Mouse (Mus musculus): ENCODE measurements around the gene Nos1ap. TPM values are rescaled to one million over a fixed set of nuclear protein-coding genes. Genes with fewer than 3 reads are reported as not detected.

Nos1ap gene
- polyA plus RNA-seq, 1 experiment from 2014 or later: 5.2 TPM

DNA sequence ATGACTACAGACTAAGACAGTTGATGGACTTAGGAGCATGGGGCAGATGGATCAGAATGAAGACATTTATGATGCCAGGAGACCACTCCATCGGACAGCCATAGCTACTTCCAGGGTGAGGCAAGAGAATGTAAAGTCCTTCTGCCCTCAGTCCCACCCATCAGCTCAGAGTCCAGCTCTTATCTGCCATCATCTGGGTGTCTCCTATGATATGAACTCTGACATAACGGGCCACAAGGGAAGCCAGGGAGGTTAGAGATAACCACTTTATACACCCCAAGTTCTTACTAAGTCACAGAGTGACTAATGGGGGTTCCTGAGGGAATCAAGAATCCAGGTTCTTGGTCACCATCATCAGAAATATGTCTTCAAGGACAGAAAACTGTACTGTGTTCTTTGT, 23.1 kb downstream of the Nos1ap start:
- ATAC-seq (ENCODE audit: insufficient read depth): no peak

DNA sequence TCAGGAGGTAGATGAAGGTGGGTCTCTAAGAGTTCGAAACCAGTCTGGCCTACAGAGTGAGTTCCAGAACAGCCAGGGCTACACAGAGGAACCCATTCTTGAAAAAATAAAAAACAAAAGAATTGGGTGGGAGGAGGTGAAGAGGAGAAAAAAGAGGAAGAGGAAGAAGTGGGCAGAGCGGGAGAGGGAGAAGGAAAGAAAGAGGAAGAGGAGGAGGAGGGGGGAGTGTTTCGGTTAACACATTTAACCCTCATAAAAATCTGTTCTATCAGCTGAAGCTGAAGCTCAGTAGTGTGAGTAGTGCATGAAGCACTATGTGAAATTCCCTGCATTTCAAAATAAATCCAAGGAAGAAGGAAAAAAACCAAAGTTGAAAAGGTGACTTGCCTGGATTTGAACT, 24.7 kb downstream of the Nos1ap start:
- H3K36me3 ChIP-seq (replicated peaks): no peaks in the 10 kb centered on the region
- no peak overlapping the region for H3K27ac ChIP-seq (replicated peaks)
- no peak for ATAC-seq (ENCODE audit: insufficient read depth)
- WGBS (ENCODE audit: insufficient replicate concordance): 42% methylated on average over 3 of the region's 3 CpGs
- H3K4me2 ChIP-seq: no peak overlapping the region
- H3K9ac ChIP-seq: no peak overlapping the region
- no peaks in the 10 kb centered on the region for H3K9me3 ChIP-seq (replicated peaks)
- no peaks in the 10 kb centered on the region for H3K27me3 ChIP-seq
- no peak overlapping the region for H3K4me3 ChIP-seq (replicated peaks)
- H3K4me1 ChIP-seq (replicated peaks): peaks cover 9% of the 10 kb centered on the region

More for the DNA sequence above, 23.1 kb downstream of the Nos1ap start:
- Histone ChIP-seq H3K4me3 (replicated peaks) (no peak overlapping the region), H3K27ac (replicated peaks) (no peak overlapping the region), H3K36me3 (replicated peaks) (no peaks in the 10 kb centered on the region), H3K9ac (no peak overlapping the region), H3K27me3 (no peaks in the 10 kb centered on the region), H3K4me2 (no peak overlapping the region), H3K9me3 (replicated peaks) (no peaks in the 10 kb centered on the region), H3K4me1 (replicated peaks) (peaks cover 9% of the 10 kb centered on the region)
- WGBS (ENCODE audit: insufficient replicate concordance): 52% methylated on average over 2 of the region's 2 CpGs

DNA sequence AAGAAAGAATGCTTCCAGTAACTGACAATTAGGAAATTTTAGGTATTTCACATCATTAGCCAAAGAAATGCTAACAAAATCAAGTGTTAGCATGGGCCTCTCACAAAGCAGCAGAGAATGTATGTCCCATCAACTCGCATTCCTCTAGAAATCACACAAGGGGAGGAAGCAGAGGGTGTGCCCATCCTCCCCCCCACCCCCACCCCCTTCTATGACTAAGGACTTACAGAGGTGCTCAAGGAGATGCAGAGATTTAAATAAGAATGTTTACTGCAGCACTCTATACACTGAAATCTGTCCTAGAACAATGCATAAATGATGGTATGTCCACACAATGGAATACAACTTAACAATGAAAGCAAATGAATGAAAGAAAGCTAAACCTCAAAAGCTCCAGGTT, 27.2 kb downstream of the Nos1ap start:
- no peak for ATAC-seq (ENCODE audit: insufficient read depth)
- H3K36me3 ChIP-seq (replicated peaks): no peaks in the 10 kb centered on the region
- peaks cover 9% of the 10 kb centered on the region for H3K4me1 ChIP-seq (replicated peaks)
- H3K4me3 ChIP-seq (replicated peaks): no peak overlapping the region
- H3K27me3 ChIP-seq: no peaks in the 10 kb centered on the region
- no peak overlapping the region for H3K27ac ChIP-seq (replicated peaks)
- no peak overlapping the region for H3K4me2 ChIP-seq
- H3K9me3 ChIP-seq (replicated peaks): no peaks in the 10 kb centered on the region
- 53% methylated on average over 1 of the region's 1 CpGs for WGBS (ENCODE audit: insufficient replicate concordance)
- H3K9ac ChIP-seq: no peak overlapping the region

DNA sequence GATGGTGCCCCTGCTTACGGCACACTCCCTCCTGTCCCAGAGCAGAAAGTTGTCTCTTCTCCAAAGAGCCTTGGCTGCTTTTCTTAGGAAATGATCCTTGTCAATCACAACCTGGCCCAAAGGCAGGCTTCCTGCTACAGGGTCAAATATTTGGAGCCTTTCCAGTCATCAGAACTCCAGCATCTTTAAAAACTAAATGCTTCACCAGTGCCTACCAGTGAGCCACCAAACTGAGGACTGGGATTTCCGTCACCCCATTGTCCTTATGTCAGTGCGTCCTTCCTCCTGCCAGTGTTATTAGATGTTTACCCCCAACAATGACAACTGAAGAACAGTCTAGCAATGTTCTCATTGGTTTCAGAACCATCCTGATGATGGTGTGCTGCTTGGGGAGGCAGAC, 28.9 kb downstream of the Nos1ap start:
- no peaks in the 10 kb centered on the region for H3K36me3 ChIP-seq (replicated peaks)
- no peak overlapping the region for H3K27ac ChIP-seq (replicated peaks)
- no peaks in the 10 kb centered on the region for H3K27me3 ChIP-seq
- no peak overlapping the region for H3K4me3 ChIP-seq (replicated peaks)
- no peaks in the 10 kb centered on the region for H3K9me3 ChIP-seq (replicated peaks)
- H3K4me1 ChIP-seq (replicated peaks): no peaks in the 10 kb centered on the region
- WGBS (ENCODE audit: insufficient replicate concordance): 78% methylated on average over 3 of the region's 3 CpGs
- no peak for ATAC-seq (ENCODE audit: insufficient read depth)
- no peak overlapping the region for H3K4me2 ChIP-seq
- H3K9ac ChIP-seq: no peak overlapping the region

DNA sequence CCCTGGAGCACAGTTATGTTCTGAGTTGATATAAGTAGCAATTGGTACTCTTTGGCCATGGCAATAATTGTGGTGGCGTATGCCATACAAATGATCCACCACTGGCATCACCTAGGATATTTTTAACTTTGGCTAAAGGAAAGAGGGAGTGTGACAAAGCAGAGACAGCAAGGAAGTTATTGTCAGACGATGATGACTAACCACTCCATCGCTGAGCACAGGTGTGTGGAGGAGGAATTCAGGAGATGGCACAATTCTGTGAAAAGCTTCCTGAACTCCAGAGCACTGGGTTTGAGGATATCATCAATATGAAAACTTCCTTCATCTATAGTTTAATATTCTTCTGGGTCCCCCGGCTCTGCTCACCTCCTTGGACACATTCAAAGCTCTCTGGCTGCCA, 31.7 kb downstream of the Nos1ap start:
- Histone ChIP-seq H3K9ac (no peak overlapping the region), H3K27me3 (no peaks in the 10 kb centered on the region), H3K4me2 (no peak overlapping the region), H3K9me3 (replicated peaks) (no peaks in the 10 kb centered on the region), H3K4me1 (replicated peaks) (peaks cover 11% of the 10 kb centered on the region), H3K36me3 (replicated peaks) (no peaks in the 10 kb centered on the region), H3K4me3 (replicated peaks) (no peak overlapping the region), H3K27ac (replicated peaks) (no peak overlapping the region)
- ATAC-seq (ENCODE audit: insufficient read depth): no peak
- WGBS (ENCODE audit: insufficient replicate concordance): 62% methylated on average over 4 of the region's 4 CpGs

DNA sequence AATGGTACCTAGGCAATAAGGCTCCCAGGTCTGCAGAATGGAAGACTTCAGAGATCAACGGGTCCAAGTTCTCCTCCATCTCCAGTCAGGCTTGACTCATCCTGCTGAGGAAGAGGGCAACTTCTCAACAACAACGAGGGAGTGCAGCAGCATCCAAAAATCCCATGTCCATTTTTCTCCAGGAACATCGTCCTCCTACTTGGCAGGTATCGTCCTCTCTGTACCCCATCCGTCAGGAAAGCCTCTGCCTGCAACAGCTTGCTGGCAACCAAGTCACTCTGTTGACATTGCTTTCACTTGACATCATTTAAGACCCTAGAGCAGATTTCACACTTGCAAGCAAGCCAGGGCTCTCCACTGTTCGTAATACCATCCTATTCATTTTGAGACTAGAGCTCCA, 33.0 kb downstream of the Nos1ap start:
- Histone ChIP-seq H3K4me2 (no peak overlapping the region), H3K36me3 (replicated peaks) (no peaks in the 10 kb centered on the region)
- WGBS (ENCODE audit: insufficient replicate concordance): 73% methylated on average over 6 of the region's 6 CpGs

DNA sequence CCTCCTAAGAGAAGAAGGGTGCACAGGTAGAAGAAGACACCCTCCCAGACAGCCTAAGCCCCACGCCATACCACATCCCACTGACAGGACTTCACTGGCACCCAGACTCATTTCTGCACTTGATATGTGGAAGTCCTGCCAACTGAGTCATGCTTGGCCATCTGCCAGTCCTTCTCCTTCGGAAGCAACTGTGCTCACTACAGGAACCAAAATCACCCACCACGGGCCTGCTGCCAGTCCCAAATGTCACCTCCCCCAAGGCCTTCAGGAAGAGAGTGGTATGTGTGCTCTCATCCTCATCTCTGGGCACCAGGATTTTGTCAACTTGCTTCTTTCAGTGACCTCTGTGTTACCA, 34.7 kb downstream of the Nos1ap start:
- H3K4me3 ChIP-seq (replicated peaks): no peak overlapping the region
- peaks cover 11% of the 10 kb centered on the region for H3K4me1 ChIP-seq (replicated peaks)
- H3K36me3 ChIP-seq (replicated peaks): no peaks in the 10 kb centered on the region
- H3K27ac ChIP-seq (replicated peaks): no peak overlapping the region
- ATAC-seq (ENCODE audit: insufficient read depth): no peak
- 37% methylated on average over 3 of the region's 3 CpGs for WGBS (ENCODE audit: insufficient replicate concordance)
- H3K4me2 ChIP-seq: no peak overlapping the region
- H3K27me3 ChIP-seq: no peaks in the 10 kb centered on the region
- H3K9ac ChIP-seq: no peak overlapping the region
- no peaks in the 10 kb centered on the region for H3K9me3 ChIP-seq (replicated peaks)

More for the DNA sequence above, 33.0 kb downstream of the Nos1ap start:
- ATAC-seq (ENCODE audit: insufficient read depth): no peak
- Histone ChIP-seq H3K27me3 (no peaks in the 10 kb centered on the region), H3K9me3 (replicated peaks) (no peaks in the 10 kb centered on the region), H3K27ac (replicated peaks) (no peak overlapping the region), H3K9ac (no peak overlapping the region), H3K4me3 (replicated peaks) (no peak overlapping the region), H3K4me1 (replicated peaks) (peaks cover 11% of the 10 kb centered on the region)

DNA sequence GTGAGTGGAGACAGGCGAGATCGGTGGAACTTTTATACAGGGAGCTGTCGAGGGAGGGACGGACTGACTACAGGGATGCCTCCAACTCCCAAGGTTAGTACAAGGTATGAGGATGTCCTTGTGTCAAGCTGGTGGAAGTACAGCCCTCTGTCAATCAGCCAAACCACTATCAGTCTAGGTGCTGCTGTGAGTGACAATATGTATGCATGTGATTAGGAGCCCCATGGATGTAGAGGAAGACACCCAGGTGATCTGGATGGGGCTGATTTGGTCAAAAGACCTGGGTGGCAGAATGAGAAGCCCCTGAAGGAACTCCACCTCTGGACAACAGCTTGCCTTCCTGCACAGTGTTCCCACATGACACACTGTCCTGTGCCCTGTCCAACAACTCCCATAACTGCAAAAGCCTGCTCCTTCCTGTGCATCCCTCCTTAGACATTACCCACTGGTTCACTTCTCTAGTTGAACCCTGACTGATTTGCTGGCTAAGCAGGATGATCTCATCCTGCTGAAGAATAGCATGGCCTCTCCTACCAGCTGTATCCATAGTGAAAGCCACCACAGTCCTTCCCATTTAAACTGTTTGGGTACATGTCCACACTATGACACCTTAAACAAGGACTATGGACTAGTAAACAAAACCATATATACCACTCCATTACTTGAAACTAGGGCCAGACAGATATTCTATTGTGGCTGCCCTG, 35.3 kb downstream of the Nos1ap start:
- Histone ChIP-seq H3K27ac (replicated peaks) (no peak overlapping the region), H3K27me3 (no peaks in the 10 kb centered on the region), H3K36me3 (replicated peaks) (no peaks in the 10 kb centered on the region), H3K9me3 (replicated peaks) (no peaks in the 10 kb centered on the region), H3K4me1 (replicated peaks) (peaks cover 11% of the 10 kb centered on the region), H3K4me2 (no peak overlapping the region), H3K9ac (no peak overlapping the region), H3K4me3 (replicated peaks) (no peak overlapping the region)
- peak; percentile 42 for ATAC-seq (ENCODE audit: insufficient read depth)
- WGBS (ENCODE audit: insufficient replicate concordance): 68% methylated on average over 4 of the region's 4 CpGs

DNA sequence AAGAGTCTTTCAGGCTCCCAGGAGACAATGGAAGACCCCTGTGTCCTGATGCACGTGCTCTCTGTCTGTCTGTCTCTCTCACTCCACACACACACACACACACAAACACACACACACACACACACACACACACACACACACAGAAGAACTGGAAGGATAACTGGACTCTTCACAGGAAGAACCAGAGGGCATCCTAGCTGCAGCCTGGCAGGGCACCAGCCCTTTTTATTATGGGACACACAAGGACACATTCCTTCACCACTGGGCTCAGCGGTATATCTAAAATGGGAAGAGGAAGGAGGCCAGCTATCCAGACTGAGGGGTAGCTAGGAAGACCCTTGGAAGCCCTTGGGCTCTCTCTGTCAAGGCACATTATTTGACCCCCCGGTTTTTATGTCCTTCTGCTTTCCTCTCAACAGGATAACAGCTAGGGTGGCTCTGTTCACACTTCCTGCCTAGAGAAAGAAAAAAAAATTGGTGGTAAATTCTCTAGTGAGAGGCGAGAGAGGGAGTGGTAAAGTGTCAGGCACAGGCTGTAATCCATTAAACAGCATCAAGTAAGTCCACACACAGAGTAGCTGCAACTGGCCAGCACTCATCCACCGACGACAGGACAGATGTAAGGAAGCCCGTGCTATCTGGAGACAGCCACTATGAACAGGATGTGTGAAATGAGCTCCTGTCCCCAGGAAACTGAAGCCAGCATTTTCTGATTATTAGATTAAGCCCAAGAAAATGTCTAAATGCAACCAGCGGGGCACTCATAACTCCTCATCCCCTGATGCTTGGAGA, 38.8 kb downstream of the Nos1ap start:
- no peak overlapping the region for H3K4me2 ChIP-seq
- WGBS (ENCODE audit: insufficient replicate concordance): 17% methylated on average over 8 of the region's 8 CpGs
- no peak overlapping the region for H3K9ac ChIP-seq
- H3K27ac ChIP-seq (replicated peaks): no peak overlapping the region
- H3K4me1 ChIP-seq (replicated peaks): peaks cover 11% of the 10 kb centered on the region
- no peaks in the 10 kb centered on the region for H3K36me3 ChIP-seq (replicated peaks)
- no peaks in the 10 kb centered on the region for H3K9me3 ChIP-seq (replicated peaks)
- no peaks in the 10 kb centered on the region for H3K27me3 ChIP-seq
- H3K4me3 ChIP-seq (replicated peaks): no peak overlapping the region
- ATAC-seq (ENCODE audit: insufficient read depth): no peak

DNA sequence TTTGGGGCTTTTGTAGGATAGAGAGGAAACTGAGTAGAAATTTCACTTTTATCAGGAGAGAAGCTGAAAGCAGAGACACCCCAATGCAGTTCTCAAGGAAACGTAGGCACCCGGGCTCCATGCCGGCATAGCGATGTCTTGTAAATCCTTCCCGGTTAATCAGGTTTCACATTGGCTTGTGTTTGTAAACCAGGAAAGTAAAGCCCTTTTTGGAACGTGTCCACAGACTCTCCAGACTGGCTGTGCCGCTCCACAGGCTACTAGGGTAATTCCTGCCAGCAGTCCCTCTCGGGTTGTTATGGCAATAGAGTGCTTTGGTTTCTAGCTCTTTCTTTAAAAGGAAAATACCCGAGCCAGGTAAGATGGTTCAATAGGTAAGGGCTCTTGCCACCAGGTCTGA, 40.6 kb downstream of the Nos1ap start:
- no peaks in the 10 kb centered on the region for H3K36me3 ChIP-seq (replicated peaks)
- no peak overlapping the region for H3K27ac ChIP-seq (replicated peaks)
- no peaks in the 10 kb centered on the region for H3K9me3 ChIP-seq (replicated peaks)
- no peak overlapping the region for H3K4me3 ChIP-seq (replicated peaks)
- no peak overlapping the region for H3K9ac ChIP-seq
- ATAC-seq (ENCODE audit: insufficient read depth): no peak
- no peaks in the 10 kb centered on the region for H3K4me1 ChIP-seq (replicated peaks)
- no peaks in the 10 kb centered on the region for H3K27me3 ChIP-seq
- 70% methylated on average over 9 of the region's 9 CpGs for WGBS (ENCODE audit: insufficient replicate concordance)
- H3K4me2 ChIP-seq: no peak overlapping the region

DNA sequence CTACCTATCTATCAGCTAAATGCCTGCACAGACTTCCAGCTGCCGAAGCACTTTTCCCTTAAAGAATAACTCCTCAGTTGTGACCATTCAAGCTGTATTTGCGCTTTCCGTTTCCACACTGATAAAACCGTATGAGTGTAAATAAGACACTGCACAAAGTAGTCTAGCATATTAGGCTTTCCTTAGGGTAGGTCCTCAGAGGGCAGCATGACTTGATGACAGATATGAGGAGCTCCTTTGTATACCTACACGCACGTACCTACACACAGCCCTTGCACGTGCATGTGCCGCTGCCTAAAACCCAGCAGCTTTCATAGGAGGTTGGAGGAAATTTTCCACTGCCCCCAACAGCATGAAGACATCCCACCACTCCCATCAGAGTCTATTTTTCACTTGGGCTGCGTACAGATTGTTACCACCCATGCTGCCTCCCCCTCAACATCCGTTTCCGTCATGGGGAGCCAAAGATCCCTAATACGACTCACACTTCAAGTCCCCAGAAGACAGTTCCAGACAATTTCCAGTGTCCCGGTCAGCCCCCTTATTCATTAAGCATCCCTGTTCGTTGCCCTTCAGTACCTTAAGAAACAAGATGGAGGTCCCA, 41.4 kb downstream of the Nos1ap start:
- Histone ChIP-seq H3K9ac (no peak overlapping the region), H3K36me3 (replicated peaks) (no peaks in the 10 kb centered on the region), H3K4me2 (no peak overlapping the region), H3K4me1 (replicated peaks) (no peaks in the 10 kb centered on the region), H3K27me3 (no peaks in the 10 kb centered on the region), H3K27ac (replicated peaks) (no peak overlapping the region), H3K4me3 (replicated peaks) (no peak overlapping the region), H3K9me3 (replicated peaks) (no peaks in the 10 kb centered on the region)
- no peak for ATAC-seq (ENCODE audit: insufficient read depth)
- WGBS (ENCODE audit: insufficient replicate concordance): 77% methylated on average over 14 of the region's 14 CpGs
